Mouse (Mus musculus): ENCODE data around the gene Mtr. TPM values are rescaled to one million over a fixed set of nuclear protein-coding genes. Genes with fewer than 3 reads are reported as not detected.
A peak's percentile ranks its signal among the peaks of the same experiment; 100 is the strongest.

The Mtr gene
- polyA plus RNA-seq, 1 experiment: 36.0 TPM

GRCm38 (mm10) chr13:12272953-12273352 is 15.0 kb upstream of the Mtr start:
- no peaks in the 10 kb centered on the region for H3K9me3 ChIP-seq (replicated peaks; ENCODE audit: control insufficient read depth, insufficient read depth, low read length, poor library complexity, severe bottlenecking)
- TF ChIP-seq EP300 (IDR thresholded peaks at IDR 0.05; ENCODE audit: insufficient read depth, low read depth, low read length) (no peak), CTCF (IDR thresholded peaks at IDR 0.05; ENCODE audit: low read depth, low read length) (peak; percentile 13)
- H3K27ac ChIP-seq (ENCODE audit: insufficient read depth, low read length): no peak overlapping the region
- H3K36me3 ChIP-seq (ENCODE audit: control insufficient read depth, insufficient read depth, low read length, poor library complexity, severe bottlenecking): no peaks in the 10 kb centered on the region
- H3K27me3 ChIP-seq (ENCODE audit: control insufficient read depth, insufficient read depth, low read length, poor library complexity, severe bottlenecking): no peaks in the 10 kb centered on the region
- no peak overlapping the region for H3K4me3 ChIP-seq (ENCODE audit: low read depth, low read length)
- no peak overlapping the region for H3K9ac ChIP-seq (ENCODE audit: low read depth, poor library complexity, severe bottlenecking)
- H3K4me1 ChIP-seq (ENCODE audit: control insufficient read depth, insufficient read depth, low read length): no peaks in the 10 kb centered on the region

DNA sequence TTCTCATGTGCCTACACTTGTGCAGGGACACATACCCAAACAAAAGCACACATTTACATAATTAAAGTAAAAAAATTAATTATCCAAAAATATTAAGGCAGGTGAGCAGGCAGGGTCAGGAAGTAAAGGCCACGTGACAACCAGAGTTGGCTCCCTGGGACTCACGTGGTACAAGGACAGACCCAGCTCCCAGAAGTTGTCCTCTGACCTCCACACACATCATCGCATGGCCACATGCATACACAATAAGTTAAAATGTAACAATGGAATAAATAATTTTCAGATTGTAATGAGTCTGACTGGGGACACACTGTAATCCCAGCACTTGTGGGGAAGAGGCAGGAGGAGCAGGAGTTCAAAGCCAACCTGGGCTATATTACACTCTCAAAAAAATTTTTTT is 10.1 kb upstream of the Mtr start:
- H3K27ac ChIP-seq (ENCODE audit: insufficient read depth, low read length): no peak overlapping the region
- H3K4me1 ChIP-seq (ENCODE audit: control insufficient read depth, insufficient read depth, low read length): no peaks in the 10 kb centered on the region
- H3K9me3 ChIP-seq (replicated peaks; ENCODE audit: control insufficient read depth, insufficient read depth, low read length, poor library complexity, severe bottlenecking): no peaks in the 10 kb centered on the region
- TF ChIP-seq POLR2A (IDR thresholded peaks at IDR 0.05; ENCODE audit: insufficient read depth, low read length) (no peak), CTCF (IDR thresholded peaks at IDR 0.05; ENCODE audit: low read depth, low read length) (no peak), EP300 (IDR thresholded peaks at IDR 0.05; ENCODE audit: insufficient read depth, low read depth, low read length) (no peak)
- no peak overlapping the region for H3K9ac ChIP-seq (ENCODE audit: low read depth, poor library complexity, severe bottlenecking)
- no peak overlapping the region for H3K4me3 ChIP-seq (ENCODE audit: low read depth, low read length)
- H3K27me3 ChIP-seq (ENCODE audit: control insufficient read depth, insufficient read depth, low read length, poor library complexity, severe bottlenecking): no peaks in the 10 kb centered on the region
- no peaks in the 10 kb centered on the region for H3K36me3 ChIP-seq (ENCODE audit: control insufficient read depth, insufficient read depth, low read length, poor library complexity, severe bottlenecking)

- TF ChIP-seq CTCF (IDR thresholded peaks at IDR 0.05; ENCODE audit: low read depth, low read length) (peak; percentile 48), POLR2A (IDR thresholded peaks at IDR 0.05; ENCODE audit: insufficient read depth, low read length) (no peak), EP300 (IDR thresholded peaks at IDR 0.05; ENCODE audit: insufficient read depth, low read depth, low read length) (no peak)
- Histone ChIP-seq H3K27ac (ENCODE audit: insufficient read depth, low read length) (no peak overlapping the region), H3K36me3 (ENCODE audit: control insufficient read depth, insufficient read depth, low read length, poor library complexity, severe bottlenecking) (no peaks in the 10 kb centered on the region), H3K9me3 (replicated peaks; ENCODE audit: control insufficient read depth, insufficient read depth, low read length, poor library complexity, severe bottlenecking) (no peaks in the 10 kb centered on the region), H3K4me1 (ENCODE audit: control insufficient read depth, insufficient read depth, low read length) (no peaks in the 10 kb centered on the region), H3K4me3 (ENCODE audit: low read depth, low read length) (no peak overlapping the region), H3K27me3 (ENCODE audit: control insufficient read depth, insufficient read depth, low read length, poor library complexity, severe bottlenecking) (no peaks in the 10 kb centered on the region), H3K9ac (ENCODE audit: low read depth, poor library complexity, severe bottlenecking) (no peak overlapping the region)
Observed at GRCm38 (mm10) chr13:12267097-12267496, 9.2 kb upstream of the Mtr start.

GRCm38 (mm10) chr13:12263996-12264395 is 6.1 kb upstream of the Mtr start:
- Histone ChIP-seq H3K9ac (ENCODE audit: low read depth, poor library complexity, severe bottlenecking) (no peak overlapping the region), H3K4me3 (ENCODE audit: low read depth, low read length) (no peak overlapping the region), H3K36me3 (ENCODE audit: control insufficient read depth, insufficient read depth, low read length, poor library complexity, severe bottlenecking) (no peaks in the 10 kb centered on the region), H3K4me1 (ENCODE audit: control insufficient read depth, insufficient read depth, low read length) (no peaks in the 10 kb centered on the region), H3K27me3 (ENCODE audit: control insufficient read depth, insufficient read depth, low read length, poor library complexity, severe bottlenecking) (no peaks in the 10 kb centered on the region), H3K27ac (ENCODE audit: insufficient read depth, low read length) (no peak overlapping the region), H3K9me3 (replicated peaks; ENCODE audit: control insufficient read depth, insufficient read depth, low read length, poor library complexity, severe bottlenecking) (peaks cover 14% of the 10 kb centered on the region)
- TF ChIP-seq POLR2A (IDR thresholded peaks at IDR 0.05; ENCODE audit: insufficient read depth, low read length): no peak
- TF ChIP-seq EP300 (IDR thresholded peaks at IDR 0.05; ENCODE audit: insufficient read depth, low read depth, low read length): no peak
- no peak for TF ChIP-seq CTCF (IDR thresholded peaks at IDR 0.05; ENCODE audit: low read depth, low read length)

- H3K9ac ChIP-seq (ENCODE audit: low read depth, poor library complexity, severe bottlenecking): no peak overlapping the region
- H3K27ac ChIP-seq (ENCODE audit: insufficient read depth, low read length): no peak overlapping the region
- no peaks in the 10 kb centered on the region for H3K4me1 ChIP-seq (ENCODE audit: control insufficient read depth, insufficient read depth, low read length)
- TF ChIP-seq EP300 (IDR thresholded peaks at IDR 0.05; ENCODE audit: insufficient read depth, low read depth, low read length) (no peak), CTCF (IDR thresholded peaks at IDR 0.05; ENCODE audit: low read depth, low read length) (no peak), POLR2A (IDR thresholded peaks at IDR 0.05; ENCODE audit: insufficient read depth, low read length) (no peak)
- no peaks in the 10 kb centered on the region for H3K36me3 ChIP-seq (ENCODE audit: control insufficient read depth, insufficient read depth, low read length, poor library complexity, severe bottlenecking)
- H3K9me3 ChIP-seq (replicated peaks; ENCODE audit: control insufficient read depth, insufficient read depth, low read length, poor library complexity, severe bottlenecking): peaks cover 14% of the 10 kb centered on the region
- H3K27me3 ChIP-seq (ENCODE audit: control insufficient read depth, insufficient read depth, low read length, poor library complexity, severe bottlenecking): no peaks in the 10 kb centered on the region
- no peak overlapping the region for H3K4me3 ChIP-seq (ENCODE audit: low read depth, low read length)
Observed at GRCm38 (mm10) chr13:12261505-12261904, 3.6 kb upstream of the Mtr start.

GRCm38 (mm10) chr13:12256871-12257390 is 982 bp downstream of the Mtr start:
- peak overlapping the region; percentile 93 for H3K9ac ChIP-seq (ENCODE audit: low read depth, poor library complexity, severe bottlenecking)
- H3K9me3 ChIP-seq (replicated peaks; ENCODE audit: control insufficient read depth, insufficient read depth, low read length, poor library complexity, severe bottlenecking): peaks cover 14% of the 10 kb centered on the region
- no peaks in the 10 kb centered on the region for H3K4me1 ChIP-seq (ENCODE audit: control insufficient read depth, insufficient read depth, low read length)
- no peak overlapping the region for H3K27ac ChIP-seq (ENCODE audit: insufficient read depth, low read length)
- peaks cover 6% of the 10 kb centered on the region for H3K36me3 ChIP-seq (ENCODE audit: control insufficient read depth, insufficient read depth, low read length, poor library complexity, severe bottlenecking)
- H3K4me3 ChIP-seq (ENCODE audit: low read depth, low read length): peak overlapping the region; percentile 97
- no peaks in the 10 kb centered on the region for H3K27me3 ChIP-seq (ENCODE audit: control insufficient read depth, insufficient read depth, low read length, poor library complexity, severe bottlenecking)
- TF ChIP-seq EP300 (IDR thresholded peaks at IDR 0.05; ENCODE audit: insufficient read depth, low read depth, low read length): no peak
- no peak for TF ChIP-seq POLR2A (IDR thresholded peaks at IDR 0.05; ENCODE audit: insufficient read depth, low read length)
- no peak for TF ChIP-seq CTCF (IDR thresholded peaks at IDR 0.05; ENCODE audit: low read depth, low read length)

Data from ES-Bruce4 (cell line).